Mouse (Mus musculus) lung, embryonic 14.5 days (tissue): ENCODE results near the gene Gaa. TPM values are rescaled to one million over a fixed set of nuclear protein-coding genes. Genes with fewer than 3 reads are reported as not detected.

Experiments
- ATAC-seq: fragments of 200-750 bp; cut with Nextera tagmentation; 2 replicates; pipeline ENCODE4 v1.8.0; 2017; ENCODE audit warnings: mild to moderate bottlenecking, moderate TSS enrichment, moderate library complexity; ENCODE audit not compliant: insufficient read depth
- DNase-seq: peaks from one replicate; pipeline ENCODE4 v3.0.0-alpha.2; 2015
- H3K27ac ChIP-seq: fragments of 300-500 bp; sonication (generic); 2 replicates; pipeline ENCODE4 v1.5.1; 2014; ENCODE audit warnings: low read depth, mild to moderate bottlenecking, moderate library complexity
- H3K27me3 ChIP-seq: fragments of 300-500 bp; sonication (generic); 2 replicates; pipeline ENCODE4 v1.6.1; 2014; ENCODE audit warnings: low read length, control low read depth; ENCODE audit not compliant: insufficient read depth
- H3K36me3 ChIP-seq: fragments of 300-500 bp; sonication (generic); 2 replicates; pipeline ENCODE4 v1.6.1; 2014; ENCODE audit warnings: control low read depth; ENCODE audit not compliant: insufficient read depth
- H3K4me1 ChIP-seq: fragments of 300-500 bp; sonication (generic); 2 replicates; pipeline ENCODE4 v1.6.1; 2014; ENCODE audit warnings: antibody characterized with exemption, control low read depth; ENCODE audit not compliant: insufficient read depth
- H3K4me2 ChIP-seq: fragments of 300-500 bp; sonication (generic); 2 replicates; pipeline ENCODE4 v1.6.1; 2014; ENCODE audit warnings: mild to moderate bottlenecking
- H3K4me3 ChIP-seq: fragments of 300-500 bp; sonication (generic); 2 replicates; pipeline ENCODE4 v1.5.1; 2014; ENCODE audit warnings: low read depth, low read length
- H3K9ac ChIP-seq: fragments of 300-500 bp; sonication (generic); 2 replicates; pipeline ENCODE4 v1.6.1; 2014
- H3K9me3 ChIP-seq: fragments of 300-500 bp; sonication (generic); 2 replicates; pipeline ENCODE4 v1.6.1; 2016; ENCODE audit warnings: low read depth, low read length, control low read depth
- CTCF ChIP-seq: IDR thresholded peaks from 2 replicates; pipeline ENCODE4 v1.5.1; 2016; ENCODE audit warnings: antibody characterized with exemption, low read depth
- WGBS: fragments of 180-500 bp; shearing (Covaris S2); extraction: QIAGEN DNeasy Blood & Tissue Kit; methylation state at CpG from one replicate; pipeline ENCODE4 v1.1.7; 2014; 5-methylcytosine and 5-hydroxymethylcytosine counted together
- polyA plus RNA-seq: library from polyadenylated mRNA; unstranded; fragments of >200 nt; fragmentation: Nextera tagmentation; extraction: Ambion mirVana; gene quantifications from 2 replicates; pipeline ENCODE4 v1.2.1, GENCODE M21; 2014

Gaa gene
- polyA plus RNA-seq, 1 experiment from 2014 or later, result 58.8 TPM

- H3K27ac ChIP-seq, result peak overlapping the region; percentile 90; the same call in 1 of the 2 replicates
- peaks cover 4% of the 10 kb centered on the region; the same call in 1 of the 2 replicates for H3K4me1 ChIP-seq
- peaks cover 47% of the 10 kb centered on the region for H3K36me3 ChIP-seq
- peak overlapping the region; percentile 98 for H3K9ac ChIP-seq
- TF ChIP-seq CTCF, result no peak
- H3K4me2 ChIP-seq, result peak overlapping the region; percentile 82
- ATAC-seq (no peak), DNase-seq (no peak)
- no peaks in the 10 kb centered on the region for H3K9me3 ChIP-seq
- 6% methylated on average over 7 of the region's 7 CpGs for WGBS
- peak overlapping the region; percentile 96 for H3K4me3 ChIP-seq
- H3K27me3 ChIP-seq, result no peaks in the 10 kb centered on the region
Measured at GRCm38 (mm10) chr11:119298917-119299316, 31.2 kb downstream of the Gaa start.

GRCm38 (mm10) chr11:119299391-119300245 is 31.9 kb downstream of the Gaa start, which contains the start of gene Eif4a3:
Gene Eif4a3, minus strand, starts transcription at chr11:119300089.
- peak; percentile 100 for DNase-seq
- ATAC-seq, result peak; percentile 95

GRCm38 (mm10) chr11:119300246-119300935 is 32.7 kb downstream of the Gaa start:
- Histone ChIP-seq H3K4me1 (peaks cover 4% of the 10 kb centered on the region; the same call in 1 of the 2 replicates), H3K9me3 (no peaks in the 10 kb centered on the region), H3K27me3 (no peaks in the 10 kb centered on the region), H3K36me3 (peaks cover 32% of the 10 kb centered on the region), H3K27ac (peak overlapping the region; percentile 90), H3K4me3 (peak overlapping the region; percentile 96), H3K9ac (peak overlapping the region; percentile 98), H3K4me2 (peak overlapping the region; percentile 94)
- DNase-seq, result no peak
- TF ChIP-seq CTCF, result no peak
- ATAC-seq, result peak; percentile 74
- WGBS, result 2% methylated on average over 31 of the region's 31 CpGs

More at GRCm38 (mm10) chr11:119299391-119300245, 31.9 kb downstream of the Gaa start, which contains the start of gene Eif4a3:
- under 1% methylated on average over 89 of the region's 89 CpGs for WGBS
- Histone ChIP-seq H3K9ac (peak within 1 kb of the TSS; percentile 98), H3K36me3 (peaks cover 40% of the 10 kb centered on the region), H3K27ac (peak within 1 kb of the TSS; percentile 90), H3K27me3 (no peaks in the 10 kb centered on the region), H3K9me3 (no peaks in the 10 kb centered on the region), H3K4me3 (peak within 1 kb of the TSS; percentile 96), H3K4me1 (peaks cover 4% of the 10 kb centered on the region; the same call in 1 of the 2 replicates), H3K4me2 (peak within 1 kb of the TSS; percentile 94)
- TF ChIP-seq CTCF, result no peak

DNA sequence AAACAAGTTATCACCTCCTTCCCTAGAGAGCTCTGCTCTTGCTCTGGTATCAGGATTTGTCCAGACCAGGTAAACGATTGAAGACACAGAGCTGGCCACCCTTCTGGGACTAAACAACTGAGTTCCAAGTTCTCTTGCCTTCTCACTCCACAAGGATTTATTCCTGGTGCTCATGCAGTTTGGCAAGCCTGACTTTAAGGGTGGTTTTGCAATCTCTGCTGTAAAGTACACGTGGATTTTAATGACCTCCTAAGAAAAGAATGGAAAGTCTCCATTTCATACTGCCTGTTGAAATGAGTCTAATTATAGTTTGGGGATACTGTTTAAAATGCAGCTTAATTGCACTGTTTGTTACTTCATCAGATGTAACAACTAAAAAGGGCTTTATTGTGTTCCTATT is 33.3 kb downstream of the Gaa start:
- no peak for TF ChIP-seq CTCF
- H3K4me1 ChIP-seq, result peaks cover 4% of the 10 kb centered on the region; the same call in 1 of the 2 replicates
- H3K27me3 ChIP-seq, result no peaks in the 10 kb centered on the region
- DNase-seq (peak; percentile 7), ATAC-seq (no peak)
- no peak overlapping the region for H3K27ac ChIP-seq
- H3K36me3 ChIP-seq, result peaks cover 26% of the 10 kb centered on the region
- peak overlapping the region; percentile 96; the same call in 1 of the 2 replicates for H3K4me3 ChIP-seq
- WGBS, result 20% methylated on average over 2 of the region's 2 CpGs
- H3K9ac ChIP-seq, result peak overlapping the region; percentile 98; the same call in 1 of the 2 replicates
- H3K9me3 ChIP-seq, result no peaks in the 10 kb centered on the region
- H3K4me2 ChIP-seq, result peak overlapping the region; percentile 94

- Histone ChIP-seq H3K36me3 (no peaks in the 10 kb centered on the region), H3K9me3 (no peaks in the 10 kb centered on the region), H3K27me3 (no peaks in the 10 kb centered on the region), H3K4me1 (no peaks in the 10 kb centered on the region), H3K4me3 (no peak overlapping the region), H3K9ac (no peak overlapping the region), H3K4me2 (no peak overlapping the region), H3K27ac (no peak overlapping the region)
- TF ChIP-seq CTCF, result peak; percentile 84
- DNase-seq (peak; percentile 78), ATAC-seq (no peak)
- 43% methylated on average over 16 of the region's 16 CpGs for WGBS
Measured at GRCm38 (mm10) chr11:119304904-119305712, 37.4 kb downstream of the Gaa start.

- no peak overlapping the region for H3K4me2 ChIP-seq
- peak overlapping the region; percentile 1; the same call in 1 of the 2 replicates for H3K27ac ChIP-seq
- H3K4me1 ChIP-seq, result no peaks in the 10 kb centered on the region
- H3K9ac ChIP-seq, result no peak overlapping the region
- H3K4me3 ChIP-seq, result no peak overlapping the region
- H3K9me3 ChIP-seq, result no peaks in the 10 kb centered on the region
- no peaks in the 10 kb centered on the region for H3K27me3 ChIP-seq
- WGBS, result 47% methylated on average over 13 of the region's 13 CpGs
- no peaks in the 10 kb centered on the region for H3K36me3 ChIP-seq
- TF ChIP-seq CTCF, result no peak
- ATAC-seq, result no peak
- no peak for DNase-seq
Measured at GRCm38 (mm10) chr11:119306762-119307657, 39.3 kb downstream of the Gaa start.
